Mouse (Mus musculus) C2C12 (cell line): ENCODE results near the gene 2410004B18Rik.

ENCODE experiments used
- CEBPB ChIP-seq: IDR thresholded peaks from one replicate; pipeline ENCODE4 v1.6.1; 2011; ENCODE audit warnings: low read depth, mild to moderate bottlenecking, control low read depth, moderate library complexity
- CTCF ChIP-seq: IDR thresholded peaks from one replicate; pipeline ENCODE4 v1.5.1; 2011; ENCODE audit not compliant: control insufficient read depth, insufficient read depth, insufficient read length
- FOSL1 ChIP-seq: IDR thresholded peaks from one replicate; pipeline ENCODE4 v1.8.0; 2011; ENCODE audit warnings: mild to moderate bottlenecking, low read length; ENCODE audit not compliant: poor library complexity, insufficient read depth, severe bottlenecking
- MAX ChIP-seq: IDR thresholded peaks from one replicate; pipeline ENCODE4 v1.6.1; 2011; ENCODE audit warnings: mild to moderate bottlenecking, control low read depth
- MYOD1 ChIP-seq: IDR thresholded peaks from one replicate; pipeline ENCODE4 v1.6.1; 2011; ENCODE audit warnings: low read depth; ENCODE audit not compliant: control insufficient read depth, insufficient read length
- MYOG ChIP-seq: IDR thresholded peaks from one replicate; pipeline ENCODE4 v1.6.1; 2011; ENCODE audit not compliant: control insufficient read depth, insufficient read length; ENCODE audit errors: extremely low read depth
- USF1 ChIP-seq: IDR thresholded peaks from one replicate; pipeline ENCODE4 v1.6.1; 2011; ENCODE audit warnings: low read depth, mild to moderate bottlenecking, control low read depth, moderate library complexity

DNA sequence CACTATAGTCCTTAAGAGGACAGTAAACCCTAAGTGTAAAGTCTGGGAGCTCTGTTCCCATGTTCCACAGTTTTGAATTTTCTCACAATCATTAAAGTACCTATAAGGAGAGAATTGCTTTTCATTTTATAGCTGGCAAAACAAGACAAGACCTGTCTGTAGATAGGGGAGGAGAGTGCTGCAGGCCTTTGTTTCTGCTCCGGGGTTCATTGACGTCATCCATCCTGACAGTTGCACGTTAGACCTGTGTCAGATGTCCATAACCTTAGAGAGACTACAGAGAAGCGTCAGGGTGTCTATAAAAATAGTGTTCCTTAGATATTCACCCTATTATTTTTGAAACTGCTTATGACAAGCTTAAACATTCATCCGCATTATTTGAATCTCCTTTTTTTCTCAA, 12.3 kb upstream of the 2410004B18Rik start:
- TF ChIP-seq CTCF (no peak), MYOG (no peak), MAX (no peak), USF1 (no peak), CEBPB (no peak), MYOD1 (no peak), FOSL1 (no peak)
